Mouse (Mus musculus) liver, embryonic 16.5 days (tissue): Measurements from ENCODE around the gene Gins2. TPM values are rescaled to one million over a fixed set of nuclear protein-coding genes. Genes with fewer than 3 reads are reported as not detected.

Experiments
- ATAC-seq: fragments of 200-750 bp; cut with Nextera tagmentation; 2 replicates; pipeline ENCODE4 v1.8.0; 2017; ENCODE audit warnings: low read depth, mild to moderate bottlenecking, moderate number of reproducible peaks, moderate library complexity
- H3K27ac ChIP-seq: fragments of 300-500 bp; sonication (generic); 2 replicates; pipeline ENCODE4 v1.5.1; 2014; ENCODE audit warnings: mild to moderate bottlenecking, low read length
- H3K27me3 ChIP-seq: fragments of 300-500 bp; sonication (generic); 2 replicates; pipeline ENCODE4 v1.6.1; 2014; ENCODE audit warnings: low read depth, low read length, mixed read lengths; ENCODE audit not compliant: control insufficient read depth, insufficient read depth
- H3K36me3 ChIP-seq: fragments of 300-500 bp; sonication (generic); 2 replicates; pipeline ENCODE4 v1.6.1; 2014; ENCODE audit warnings: mild to moderate bottlenecking; ENCODE audit not compliant: control insufficient read depth, insufficient read depth
- H3K4me1 ChIP-seq: fragments of 300-500 bp; sonication (generic); 2 replicates; pipeline ENCODE4 v1.6.1; 2014; ENCODE audit warnings: low read depth, low read length, mixed read lengths; ENCODE audit not compliant: control insufficient read depth
- H3K4me2 ChIP-seq: fragments of 300-500 bp; sonication (generic); 2 replicates; pipeline ENCODE4 v1.6.1; 2014; ENCODE audit warnings: low read depth, low read length, mixed read lengths
- H3K4me3 ChIP-seq: fragments of 300-500 bp; sonication (generic); 2 replicates; pipeline ENCODE4 v1.5.1; 2014; ENCODE audit warnings: low read depth, mild to moderate bottlenecking, low read length
- H3K9ac ChIP-seq: fragments of 300-500 bp; sonication (generic); 2 replicates; pipeline ENCODE4 v1.6.1; 2014; ENCODE audit warnings: low read depth, low read length
- H3K9me3 ChIP-seq: fragments of 300-500 bp; sonication (generic); replicated peaks from 2 replicates; pipeline ENCODE4 v1.6.1; 2016; ENCODE audit warnings: low read length; ENCODE audit not compliant: control insufficient read depth
- WGBS: fragments of 180-500 bp; shearing (Covaris S2); extraction: QIAGEN DNeasy Blood & Tissue Kit; methylation state at CpG from one replicate; pipeline ENCODE4 v1.1.7; 2014; ENCODE audit not compliant: insufficient replicate concordance; 5-methylcytosine and 5-hydroxymethylcytosine counted together
- polyA plus RNA-seq: library from polyadenylated mRNA; unstranded; fragments of >200 nt; fragmentation: Nextera tagmentation; extraction: Ambion mirVana; gene quantifications from 2 replicates; pipeline ENCODE4 v1.2.1, GENCODE M21; 2015

Gins2 gene
- polyA plus RNA-seq, 1 experiment from 2014 or later, result 40.6 TPM

DNA sequence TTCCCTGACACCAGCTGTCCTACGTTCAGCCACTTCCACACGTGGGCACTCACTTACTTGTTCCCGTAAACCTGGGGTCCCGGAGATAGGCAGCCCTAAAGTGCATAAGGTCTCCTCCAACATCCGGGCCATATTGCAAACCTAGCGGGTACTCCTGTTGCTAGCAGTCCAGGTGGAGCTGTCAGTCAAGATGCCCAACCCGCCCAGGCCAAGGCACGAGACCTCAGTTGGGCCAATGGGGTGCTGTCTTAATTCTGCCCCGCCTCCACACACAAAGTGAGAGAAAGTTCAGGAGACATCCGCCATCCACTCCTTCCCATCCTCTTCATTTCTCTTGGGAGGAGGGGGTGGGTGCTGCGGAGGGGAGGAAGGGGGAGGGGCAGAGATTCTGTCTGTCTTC, 37.4 kb upstream of the Gins2 start:
- Histone ChIP-seq H3K4me3 (no peak overlapping the region), H3K27ac (no peak overlapping the region), H3K36me3 (no peaks in the 10 kb centered on the region), H3K9ac (no peak overlapping the region), H3K9me3 (no peaks in the 10 kb centered on the region), H3K4me1 (peaks cover 6% of the 10 kb centered on the region; the same call in 1 of the 2 replicates), H3K27me3 (no peaks in the 10 kb centered on the region), H3K4me2 (no peak overlapping the region)
- WGBS, result 69% methylated on average over 11 of the region's 11 CpGs
- ATAC-seq, result no peak

DNA sequence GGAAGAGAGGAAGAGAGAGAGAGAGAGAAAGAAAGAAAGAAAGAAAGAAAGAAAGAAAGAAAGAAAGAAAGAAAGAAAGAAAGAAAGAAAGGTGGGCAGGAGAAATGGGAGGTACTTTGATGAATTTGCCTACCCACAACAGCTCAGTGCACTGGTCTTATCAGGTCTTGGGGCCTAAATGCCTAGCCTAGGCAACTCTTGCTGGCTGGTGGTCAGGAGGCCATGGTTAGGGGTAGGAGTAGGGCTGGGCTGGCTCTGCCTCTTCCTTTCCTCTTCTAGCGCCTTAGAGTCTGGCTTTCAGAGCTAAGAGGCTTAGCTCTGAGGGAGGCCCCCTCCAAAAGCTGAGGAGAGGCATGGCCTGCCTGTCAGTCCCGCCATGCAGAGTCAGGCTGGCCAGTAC, 34.5 kb upstream of the Gins2 start:
- Histone ChIP-seq H3K4me1 (peaks cover 13% of the 10 kb centered on the region), H3K27me3 (no peaks in the 10 kb centered on the region), H3K36me3 (no peaks in the 10 kb centered on the region), H3K4me2 (no peak overlapping the region), H3K9me3 (no peaks in the 10 kb centered on the region), H3K4me3 (no peak overlapping the region), H3K9ac (no peak overlapping the region), H3K27ac (no peak overlapping the region)
- 27% methylated on average over 2 of the region's 2 CpGs for WGBS
- ATAC-seq, result no peak

DNA sequence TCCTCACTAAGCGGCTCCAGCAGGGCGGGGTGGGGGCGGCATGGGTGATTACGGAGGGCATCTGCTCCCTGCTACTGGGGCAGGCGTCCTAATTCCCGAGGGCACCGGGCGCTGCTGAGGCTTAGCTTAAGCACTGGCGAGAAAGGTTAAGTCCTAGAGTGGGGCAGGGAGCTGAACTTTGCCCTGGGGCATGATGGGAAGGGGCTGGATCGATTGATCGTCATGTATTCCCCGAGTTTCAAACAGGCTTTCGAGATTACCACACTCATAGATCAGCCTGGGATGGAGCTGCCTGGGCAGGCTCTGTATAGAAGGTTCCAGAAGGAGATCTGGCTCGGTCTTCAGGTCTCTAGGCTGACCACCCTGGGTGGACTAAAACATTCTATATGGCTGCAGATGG, 33.1 kb upstream of the Gins2 start:
- Histone ChIP-seq H3K4me3 (no peak overlapping the region), H3K27me3 (no peaks in the 10 kb centered on the region), H3K9me3 (no peaks in the 10 kb centered on the region), H3K36me3 (no peaks in the 10 kb centered on the region), H3K4me1 (peaks cover 16% of the 10 kb centered on the region), H3K27ac (no peak overlapping the region), H3K4me2 (no peak overlapping the region), H3K9ac (no peak overlapping the region)
- 0 out of 2 replicates have a peak, but pooled peaks have one; percentile 18 for ATAC-seq
- 64% methylated on average over 14 of the region's 14 CpGs for WGBS

DNA sequence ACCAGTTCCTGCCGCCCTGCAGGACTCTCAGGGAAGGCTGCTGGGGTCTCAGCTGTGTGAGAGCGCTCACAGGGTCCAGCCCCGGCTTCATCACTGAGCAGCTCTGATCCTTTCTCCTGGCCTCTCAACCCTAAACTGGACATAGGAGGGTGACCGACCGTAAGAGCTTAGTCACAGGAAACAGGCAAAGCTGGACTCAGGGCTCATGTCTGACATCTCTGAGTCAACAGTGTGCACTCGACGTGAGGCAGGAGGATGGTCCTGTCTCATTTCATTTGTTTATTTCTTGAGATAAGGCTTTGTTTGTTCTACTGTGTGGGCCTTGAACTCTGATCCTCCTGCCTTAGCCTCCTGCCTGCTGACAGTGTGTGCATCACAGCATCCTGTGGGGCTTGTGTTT, 31.3 kb upstream of the Gins2 start:
- no peak overlapping the region for H3K4me3 ChIP-seq
- ATAC-seq, result 0 out of 2 replicates have a peak, but pooled peaks have one; percentile 14

DNA sequence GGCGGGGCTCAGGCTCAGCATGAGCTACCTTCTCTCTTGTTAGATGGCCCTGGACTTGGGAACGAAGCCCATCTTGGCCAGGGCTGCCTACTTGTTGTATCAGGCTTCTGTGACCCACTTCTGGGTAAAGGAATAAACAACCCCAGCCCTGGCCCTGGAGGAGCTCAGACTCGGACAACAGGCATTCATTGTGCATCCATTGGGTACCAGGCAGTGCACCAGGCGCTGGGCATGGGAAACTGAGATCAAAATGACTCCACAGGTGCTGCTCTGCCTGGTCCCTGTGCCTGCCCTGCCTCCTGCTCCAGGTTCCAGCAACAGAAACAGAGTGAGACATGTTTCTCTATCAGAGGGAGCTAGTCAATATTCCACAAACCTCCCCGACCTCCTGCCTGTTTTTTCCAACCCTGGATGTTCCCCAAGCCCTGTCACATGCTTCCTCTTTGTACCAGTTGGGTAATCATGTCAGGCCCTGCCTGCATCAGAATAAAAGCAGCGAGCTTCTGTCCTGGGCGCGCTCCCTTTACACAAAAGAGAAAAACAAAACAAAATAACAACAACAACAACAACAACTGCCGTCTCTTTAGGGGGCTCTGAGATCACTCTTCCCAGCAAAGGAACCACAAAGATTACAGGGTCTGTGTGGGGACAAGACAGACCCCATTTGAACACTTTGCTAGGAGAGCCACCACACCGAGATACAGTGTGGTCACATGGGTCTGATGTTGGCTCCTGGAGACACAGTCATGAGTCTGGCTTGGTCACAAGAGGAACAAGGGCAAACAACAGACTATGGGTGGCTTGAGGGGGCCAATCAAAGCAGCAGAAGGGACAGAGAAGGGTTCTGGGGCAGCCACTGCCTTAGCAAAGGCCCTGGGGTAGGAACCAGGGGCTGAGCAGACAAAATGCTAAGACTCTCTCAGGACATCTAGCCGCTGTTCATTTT, 30.4 kb upstream of the Gins2 start:
- peak overlapping the region; percentile 65 for H3K27ac ChIP-seq
- no peaks in the 10 kb centered on the region for H3K36me3 ChIP-seq
- 57% methylated on average over 11 of the region's 11 CpGs for WGBS
- no peak overlapping the region for H3K4me2 ChIP-seq
- peak; percentile 27 for ATAC-seq
- no peak overlapping the region for H3K9ac ChIP-seq
- H3K4me1 ChIP-seq, result peaks cover 16% of the 10 kb centered on the region
- no peak overlapping the region for H3K4me3 ChIP-seq
- H3K27me3 ChIP-seq, result no peaks in the 10 kb centered on the region
- H3K9me3 ChIP-seq, result no peaks in the 10 kb centered on the region

More for the DNA sequence above, 31.3 kb upstream of the Gins2 start:
- H3K9ac ChIP-seq, result no peak overlapping the region
- WGBS, result 62% methylated on average over 7 of the region's 7 CpGs
- no peak overlapping the region for H3K4me2 ChIP-seq
- peaks cover 16% of the 10 kb centered on the region for H3K4me1 ChIP-seq
- H3K9me3 ChIP-seq, result no peaks in the 10 kb centered on the region
- no peaks in the 10 kb centered on the region for H3K27me3 ChIP-seq
- H3K36me3 ChIP-seq, result no peaks in the 10 kb centered on the region
- H3K27ac ChIP-seq, result no peak overlapping the region

DNA sequence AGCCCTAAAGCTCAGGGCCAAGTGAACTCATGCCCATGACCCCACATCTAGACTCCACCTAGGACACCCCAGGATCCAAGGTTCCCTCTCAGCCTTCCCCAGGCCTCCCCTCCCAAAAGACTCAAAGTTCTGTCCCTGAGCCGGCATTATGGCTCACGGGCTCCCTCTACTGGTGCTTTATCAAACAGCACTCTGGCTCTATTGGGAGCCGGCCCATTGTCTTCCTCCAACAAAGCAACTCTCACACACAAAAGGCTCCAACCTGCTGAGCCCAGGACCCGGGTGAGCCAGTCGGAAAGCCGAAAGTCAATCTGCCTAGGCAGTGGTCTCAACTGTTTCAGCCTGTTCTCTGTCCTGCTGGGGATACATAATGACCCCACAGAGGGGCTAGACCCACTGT, 29.0 kb upstream of the Gins2 start:
- no peaks in the 10 kb centered on the region for H3K36me3 ChIP-seq
- under 1% methylated on average over 6 of the region's 6 CpGs for WGBS
- H3K4me2 ChIP-seq, result no peak overlapping the region
- no peak overlapping the region for H3K27ac ChIP-seq
- ATAC-seq, result no peak
- no peak overlapping the region for H3K9ac ChIP-seq
- peaks cover 16% of the 10 kb centered on the region for H3K4me1 ChIP-seq
- H3K27me3 ChIP-seq, result no peaks in the 10 kb centered on the region
- H3K9me3 ChIP-seq, result no peaks in the 10 kb centered on the region
- H3K4me3 ChIP-seq, result no peak overlapping the region

DNA sequence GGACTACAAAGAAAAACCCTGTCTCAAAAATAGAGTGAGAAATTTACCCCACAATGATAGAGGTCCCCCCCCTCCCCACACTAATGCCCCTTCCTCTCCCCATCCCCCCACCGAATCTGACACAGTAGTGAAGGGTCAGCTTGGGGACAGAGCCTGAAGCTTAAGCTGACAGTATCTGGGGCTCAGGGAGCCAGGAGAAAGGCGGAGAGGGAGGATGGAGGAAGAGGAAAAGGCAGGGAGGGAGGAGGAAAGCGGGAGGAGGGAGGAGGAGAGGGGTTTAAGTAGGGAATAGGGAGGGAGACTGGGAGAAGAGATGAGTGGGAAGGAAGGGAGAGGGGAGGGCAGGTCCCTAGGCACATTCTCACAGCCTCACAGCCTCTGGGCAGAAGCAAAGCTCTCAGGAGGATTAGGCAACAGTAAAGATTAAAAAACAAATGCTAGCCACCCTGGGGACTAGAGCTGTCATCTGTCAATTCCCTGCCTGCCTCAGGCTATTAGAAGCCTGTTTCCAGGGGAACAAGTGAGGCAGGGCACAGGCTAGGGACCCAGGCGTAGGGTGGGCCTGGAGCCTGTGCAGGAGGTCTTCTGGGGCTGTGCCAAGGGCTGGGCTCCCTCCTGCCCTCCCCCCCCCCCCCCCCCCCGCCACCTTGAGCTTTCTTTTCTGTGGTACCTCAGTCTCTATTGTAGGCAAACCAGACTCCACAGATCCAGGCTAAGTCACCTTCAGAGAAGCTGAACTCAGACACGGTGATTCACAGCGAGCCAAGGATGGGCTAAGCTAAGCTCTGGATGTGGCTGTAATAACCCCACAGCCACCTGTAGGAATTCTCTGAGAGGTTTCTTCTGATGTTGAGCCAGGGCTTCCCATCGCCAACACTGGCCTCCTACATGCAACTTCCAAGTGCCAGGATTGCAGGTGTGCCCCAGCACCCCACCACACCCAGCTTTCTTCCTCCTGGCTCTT, 27.8 kb upstream of the Gins2 start:
- H3K4me2 ChIP-seq, result no peak overlapping the region
- WGBS, result 50% methylated on average over 7 of the region's 8 CpGs
- no peaks in the 10 kb centered on the region for H3K9me3 ChIP-seq
- no peaks in the 10 kb centered on the region for H3K36me3 ChIP-seq
- no peak for ATAC-seq
- H3K27ac ChIP-seq, result no peak overlapping the region
- H3K9ac ChIP-seq, result no peak overlapping the region
- peaks cover 14% of the 10 kb centered on the region for H3K4me1 ChIP-seq
- H3K27me3 ChIP-seq, result no peaks in the 10 kb centered on the region
- H3K4me3 ChIP-seq, result no peak overlapping the region

DNA sequence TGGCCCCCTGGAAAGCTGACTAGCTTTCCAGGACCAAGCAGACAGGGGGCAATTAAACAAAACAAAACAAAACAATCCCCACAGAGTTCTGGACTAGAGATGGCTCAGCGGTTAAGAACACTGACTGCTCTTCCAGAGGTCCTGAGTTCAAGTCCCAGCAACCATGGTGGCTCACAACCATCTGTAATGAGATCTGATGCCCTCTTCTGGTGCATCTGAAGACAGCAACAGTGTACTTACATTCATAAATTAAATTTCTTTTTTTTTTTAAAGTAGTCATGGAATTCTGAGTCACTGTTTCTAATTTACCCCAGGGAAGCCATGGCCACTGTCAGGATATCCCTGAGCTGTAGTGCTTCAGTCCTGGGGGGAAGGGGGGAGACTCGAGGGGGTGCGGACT, 25.4 kb upstream of the Gins2 start:
- Histone ChIP-seq H3K27me3 (no peaks in the 10 kb centered on the region), H3K27ac (no peak overlapping the region), H3K4me1 (peaks cover 7% of the 10 kb centered on the region), H3K9me3 (no peaks in the 10 kb centered on the region), H3K4me3 (no peak overlapping the region), H3K9ac (no peak overlapping the region), H3K36me3 (no peaks in the 10 kb centered on the region), H3K4me2 (no peak overlapping the region)
- ATAC-seq, result no peak
- 73% methylated on average over 3 of the region's 3 CpGs for WGBS
